Mouse (Mus musculus) megakaryocyte, embryonic 14.5 days (primary cell): ENCODE data around the gene Memo1. TPM values are rescaled to one million over a fixed set of nuclear protein-coding genes. Genes with fewer than 3 reads are reported as not detected.
"Not testable (repeated sequence)": the region's sequence is repeated elsewhere in the genome, so short reads cannot be mapped to it uniquely, and the experiment has no call there.

Experiments
- H3K27me3 ChIP-seq: replicated peaks from 2 replicates; pipeline ENCODE3; 2012; ENCODE audit warnings: inconsistent platforms
- H3K36me3 ChIP-seq: replicated peaks from 2 replicates; pipeline ENCODE3; 2012; ENCODE audit warnings: low read length, inconsistent platforms, mixed read lengths
- H3K4me1 ChIP-seq: 2 replicates; pipeline ENCODE4 v1.6.1; 2012; ENCODE audit warnings: inconsistent platforms
- H3K4me3 ChIP-seq: replicated peaks from 2 replicates; pipeline ENCODE3; 2012; ENCODE audit warnings: moderate library complexity, mild to moderate bottlenecking, inconsistent platforms
- H3K9me3 ChIP-seq: 2 replicates; pipeline ENCODE4 v1.6.1; 2012; ENCODE audit warnings: inconsistent platforms
- FLI1 ChIP-seq: IDR thresholded peaks from 2 replicates; pipeline ENCODE4 v1.6.1; 2012; ENCODE audit warnings: low read length, inconsistent platforms, mixed read lengths
- GATA1 ChIP-seq: IDR thresholded peaks from 3 replicates; pipeline ENCODE4 v1.6.1; 2012; ENCODE audit warnings: mixed read lengths, low read length, inconsistent platforms, borderline replicate concordance
- polyA plus RNA-seq: library from polyadenylated mRNA; stranded (reverse); fragments of >175 nt; gene quantifications from 2 replicates; pipeline ENCODE4 v1.2.3, GENCODE M21; 2012; ENCODE audit warnings: low replicate concordance; ENCODE audit not compliant: insufficient read depth

Gene Memo1
- polyA plus RNA-seq, 1 experiment: 32.8 TPM

GRCm38 (mm10) chr17:74195943-74196342 lies 99.4 kb downstream of the Memo1 start:
- H3K4me3 ChIP-seq: peak overlapping the region; percentile 65
- no peaks in the 10 kb centered on the region for H3K9me3 ChIP-seq
- H3K4me1 ChIP-seq: peaks cover 57% of the 10 kb centered on the region
- peaks cover 28% of the 10 kb centered on the region for H3K36me3 ChIP-seq
- no peak for TF ChIP-seq GATA1
- TF ChIP-seq FLI1: no peak
- no peaks in the 10 kb centered on the region for H3K27me3 ChIP-seq

GRCm38 (mm10) chr17:74194755-74195154 lies 100.6 kb downstream of the Memo1 start:
- no peak for TF ChIP-seq GATA1
- TF ChIP-seq FLI1: no peak
- Histone ChIP-seq H3K27me3 (no peaks in the 10 kb centered on the region), H3K4me3 (no peak overlapping the region), H3K9me3 (no peaks in the 10 kb centered on the region), H3K4me1 (peaks cover 63% of the 10 kb centered on the region), H3K36me3 (peaks cover 27% of the 10 kb centered on the region)

- H3K36me3 ChIP-seq: peaks cover 26% of the 10 kb centered on the region
- TF ChIP-seq FLI1 (no peak), GATA1 (no peak)
Observed at GRCm38 (mm10) chr17:74193463-74193862, 101.9 kb downstream of the Memo1 start.

GRCm38 (mm10) chr17:74191446-74191845 lies 103.9 kb downstream of the Memo1 start:
- TF ChIP-seq FLI1 (no peak), GATA1 (no peak)
- Histone ChIP-seq H3K4me1 (peaks cover 69% of the 10 kb centered on the region), H3K36me3 (peaks cover 16% of the 10 kb centered on the region), H3K9me3 (no peaks in the 10 kb centered on the region), H3K4me3 (no peak overlapping the region), H3K27me3 (no peaks in the 10 kb centered on the region)

More at GRCm38 (mm10) chr17:74193463-74193862, 101.9 kb downstream of the Memo1 start:
- Histone ChIP-seq H3K9me3 (no peaks in the 10 kb centered on the region), H3K27me3 (no peaks in the 10 kb centered on the region), H3K4me3 (no peak overlapping the region), H3K4me1 (peaks cover 72% of the 10 kb centered on the region)

GRCm38 (mm10) chr17:74186197-74186596 lies 109.1 kb downstream of the Memo1 start:
- H3K4me3 ChIP-seq: no peak overlapping the region
- peaks cover 23% of the 10 kb centered on the region for H3K36me3 ChIP-seq
- H3K4me1 ChIP-seq: peaks cover 43% of the 10 kb centered on the region
- no peaks in the 10 kb centered on the region for H3K9me3 ChIP-seq
- no peak for TF ChIP-seq GATA1
- no peak for TF ChIP-seq FLI1
- no peaks in the 10 kb centered on the region for H3K27me3 ChIP-seq

GRCm38 (mm10) chr17:74184739-74185138 lies 110.6 kb downstream of the Memo1 start:
- H3K27me3 ChIP-seq: no peaks in the 10 kb centered on the region
- no peak overlapping the region for H3K4me3 ChIP-seq
- peaks cover 15% of the 10 kb centered on the region for H3K36me3 ChIP-seq
- H3K4me1 ChIP-seq: peaks cover 35% of the 10 kb centered on the region
- no peaks in the 10 kb centered on the region for H3K9me3 ChIP-seq
- TF ChIP-seq FLI1 (no peak), GATA1 (no peak)

GRCm38 (mm10) chr17:74180889-74181288 lies 114.4 kb downstream of the Memo1 start:
- Histone ChIP-seq H3K27me3 (no peaks in the 10 kb centered on the region), H3K4me3 (no peak overlapping the region), H3K36me3 (peaks cover 12% of the 10 kb centered on the region), H3K4me1 (no peaks in the 10 kb centered on the region; the same call in 1 of the 2 replicates), H3K9me3 (no peaks in the 10 kb centered on the region)
- TF ChIP-seq GATA1 (no peak), FLI1 (no peak)

GRCm38 (mm10) chr17:74179640-74180039 lies 115.7 kb downstream of the Memo1 start:
- not testable (repeated sequence) for H3K36me3 ChIP-seq, H3K4me3 ChIP-seq, H3K27me3 ChIP-seq, H3K4me1 ChIP-seq, H3K9me3 ChIP-seq

GRCm38 (mm10) chr17:74173726-74174125 lies 121.6 kb downstream of the Memo1 start:
- no peaks in the 10 kb centered on the region for H3K27me3 ChIP-seq
- no peaks in the 10 kb centered on the region for H3K36me3 ChIP-seq
- no peak overlapping the region for H3K4me3 ChIP-seq
- TF ChIP-seq GATA1 (no peak), FLI1 (no peak)
- H3K4me1 ChIP-seq: no peaks in the 10 kb centered on the region
- H3K9me3 ChIP-seq: no peaks in the 10 kb centered on the region

- TF ChIP-seq FLI1 (no peak), GATA1 (no peak)
- Histone ChIP-seq H3K9me3 (no peaks in the 10 kb centered on the region), H3K36me3 (no peaks in the 10 kb centered on the region), H3K27me3 (no peaks in the 10 kb centered on the region), H3K4me1 (no peaks in the 10 kb centered on the region), H3K4me3 (no peak overlapping the region)
Observed at GRCm38 (mm10) chr17:74172834-74173233, 122.5 kb downstream of the Memo1 start.

GRCm38 (mm10) chr17:74159443-74159894 lies 135.9 kb downstream of the Memo1 start:
- no peaks in the 10 kb centered on the region for H3K9me3 ChIP-seq
- peak overlapping the region; percentile 87 for H3K4me3 ChIP-seq
- H3K36me3 ChIP-seq: no peaks in the 10 kb centered on the region
- TF ChIP-seq GATA1: no peak
- TF ChIP-seq FLI1: no peak
- no peaks in the 10 kb centered on the region for H3K27me3 ChIP-seq
- H3K4me1 ChIP-seq: peaks cover 5% of the 10 kb centered on the region
